In genomic region chr1:175997076-175997651, GRCm38 (mm10) we compare ENCODE assay signal across 18 mouse cellular contexts. TPM values are rescaled to one million over a fixed set of nuclear protein-coding genes. Genes with fewer than 3 reads are reported as not detected.
DNase-seq lines count a peak whose midpoint lies in the region; ATAC-seq and TF ChIP-seq lines count a peak whose summit lies in the region.
"Had no signal": no experiment of that assay in that cellular context is flagged by ENCODE, and none has a peak within 500 bp of the region (broad histone marks: within the 10 kb centered on the region; RNA-seq: fewer than 3 reads in every experiment).

No protein-coding gene starts in this region.

- H3K27ac ChIP-seq in heart, embryonic 10.5 days = no peak overlapping the region
- no peak overlapping the region for H3K27ac ChIP-seq in heart, adult 2 months
- H3K27ac ChIP-seq in hindbrain, embryonic 12.5 days = peak overlapping the region; percentile 14
- H3K27ac ChIP-seq in hindbrain, embryonic 16.5 days (ENCODE audit: low read depth, low read length) = no peak overlapping the region
- H3K27ac ChIP-seq in neural tube, embryonic 14.5 days (ENCODE audit: low read depth, low read length) = no peak overlapping the region
- H3K27ac ChIP-seq: heart, embryonic 13.5 days; kidney, embryonic 15.5 days; layer of hippocampus, adult 2 months; liver, embryonic 13.5 days had no signal

- TF ChIP-seq POLR2A in heart, adult 2 months (IDR thresholded peaks at IDR 0.05; ENCODE audit: insufficient read depth, low read depth, low read length) = no peak

- no peaks in the 10 kb centered on the region; the same call in 1 of the 2 replicates for H3K4me1 ChIP-seq in heart, embryonic 10.5 days
- no peaks in the 10 kb centered on the region for H3K4me1 ChIP-seq in heart, adult 2 months (ENCODE audit: control insufficient read depth, insufficient read depth, low read length)
- peaks cover 5% of the 10 kb centered on the region for H3K4me1 ChIP-seq in hindbrain, embryonic 12.5 days
- peaks cover 7% of the 10 kb centered on the region for H3K4me1 ChIP-seq in hindbrain, embryonic 16.5 days (ENCODE audit: control insufficient read depth, insufficient read depth, low read depth, low read length)
- H3K4me1 ChIP-seq in neural tube, embryonic 14.5 days (ENCODE audit: control insufficient read depth, insufficient read depth, low read length) = 0 out of 2 replicates have a peak, but pooled peaks cover 3% of the 10 kb centered on the region
- H3K4me1 ChIP-seq: heart, embryonic 13.5 days; kidney, embryonic 15.5 days; liver, embryonic 13.5 days had no signal

- no peak overlapping the region for H3K9ac ChIP-seq in heart, adult 2 months (ENCODE audit: low read depth, low read length)
- H3K9ac ChIP-seq in hindbrain, embryonic 12.5 days = no peak overlapping the region
- no peak overlapping the region for H3K9ac ChIP-seq in hindbrain, embryonic 16.5 days (ENCODE audit: low read depth, low read length)
- H3K9ac ChIP-seq in neural tube, embryonic 14.5 days (replicated peaks; ENCODE audit: low read depth, low read length) = no peak overlapping the region
- H3K9ac ChIP-seq: heart, embryonic 13.5 days; kidney, embryonic 15.5 days; liver, embryonic 13.5 days had no signal

- no peak overlapping the region for H3K4me3 ChIP-seq in heart, embryonic 10.5 days
- H3K4me3 ChIP-seq in heart, adult 2 months = no peak overlapping the region
- H3K4me3 ChIP-seq in hindbrain, embryonic 12.5 days = no peak overlapping the region
- no peak overlapping the region for H3K4me3 ChIP-seq in hindbrain, embryonic 16.5 days (ENCODE audit: low read length)
- H3K4me3 ChIP-seq in neural tube, embryonic 14.5 days (ENCODE audit: low read depth, low read length) = no peak overlapping the region
- H3K4me3 ChIP-seq: heart, embryonic 13.5 days; kidney, embryonic 15.5 days; layer of hippocampus, adult 2 months; liver, embryonic 13.5 days had no signal

- WGBS in heart, embryonic 10.5 days = 73% methylated on average over 7 of the region's 7 CpGs
- 66% methylated on average over 7 of the region's 7 CpGs for WGBS in heart, adult 2 months
- 43% methylated on average over 7 of the region's 7 CpGs for WGBS in hindbrain, embryonic 12.5 days
- WGBS in hindbrain, embryonic 16.5 days = 29% methylated on average over 7 of the region's 7 CpGs
- 58% methylated on average over 7 of the region's 7 CpGs for WGBS in neural tube, embryonic 14.5 days

- no peak for TF ChIP-seq EP300 in heart, adult 2 months (IDR thresholded peaks at IDR 0.05; ENCODE audit: insufficient read depth, low read depth, low read length)

- no peaks in the 10 kb centered on the region for H3K79me2 ChIP-seq in heart, adult 2 months (replicated peaks; ENCODE audit: control insufficient read depth, insufficient read depth, low read length)

- no peaks in the 10 kb centered on the region for H3K9me3 ChIP-seq in heart, embryonic 10.5 days
- no peaks in the 10 kb centered on the region for H3K9me3 ChIP-seq in hindbrain, embryonic 12.5 days (replicated peaks)
- no peaks in the 10 kb centered on the region for H3K9me3 ChIP-seq in hindbrain, embryonic 16.5 days (ENCODE audit: control insufficient read depth, low read length)
- no peaks in the 10 kb centered on the region for H3K9me3 ChIP-seq in neural tube, embryonic 14.5 days (ENCODE audit: control insufficient read depth, low read length)
- H3K9me3 ChIP-seq: heart, embryonic 13.5 days; kidney, embryonic 15.5 days; liver, embryonic 13.5 days had no signal

- no peak overlapping the region for H3K4me2 ChIP-seq in hindbrain, embryonic 12.5 days (replicated peaks)
- no peak overlapping the region for H3K4me2 ChIP-seq in hindbrain, embryonic 16.5 days (ENCODE audit: low read length)
- no peak overlapping the region for H3K4me2 ChIP-seq in neural tube, embryonic 14.5 days (ENCODE audit: low read depth, low read length)
- H3K4me2 ChIP-seq: heart, embryonic 13.5 days; kidney, embryonic 15.5 days; liver, embryonic 13.5 days had no signal

- ATAC-seq in hindbrain, embryonic 12.5 days (ENCODE audit: low FRiP score) = peak; percentile 63
- ATAC-seq in hindbrain, embryonic 16.5 days = peak; percentile 67
- ATAC-seq in neural tube, embryonic 14.5 days (ENCODE audit: low read depth) = peak; percentile 45; the same call in 1 of the 2 replicates
- ATAC-seq: intestine, embryonic 16.5 days had no signal

- DNase-seq in heart, embryonic 10.5 days (ENCODE audit: low spot score) = peak; percentile 58
- DNase-seq in heart, adult 2 months = no peak
- DNase-seq in liver = no peak
- DNase-seq in spleen, adult 12 weeks (ENCODE audit: low spot score) = no peak
- DNase-seq: gastrocnemius, postnatal 25 days; heart, postnatal 36 days; liver, embryonic 13.5 days; right cerebral cortex, postnatal 25 days; thymus, postnatal 4 days had no signal

- intact Hi-C loops in heart, adult 2 months (cut with DNase I) = no loop called here

- H3K27me3 ChIP-seq in heart, embryonic 10.5 days (ENCODE audit: insufficient read depth, poor library complexity, severe bottlenecking) = no peaks in the 10 kb centered on the region
- H3K27me3 ChIP-seq in heart, adult 2 months (ENCODE audit: control insufficient read depth, insufficient read depth, low read length) = no peaks in the 10 kb centered on the region
- H3K27me3 ChIP-seq in hindbrain, embryonic 12.5 days = no peaks in the 10 kb centered on the region
- H3K27me3 ChIP-seq in hindbrain, embryonic 16.5 days (replicated peaks; ENCODE audit: control insufficient read depth, insufficient read depth, low read length) = no peaks in the 10 kb centered on the region
- H3K27me3 ChIP-seq in neural tube, embryonic 14.5 days (ENCODE audit: control insufficient read depth, insufficient read depth, low read length) = no peaks in the 10 kb centered on the region
- H3K27me3 ChIP-seq: heart, embryonic 13.5 days; kidney, embryonic 15.5 days; liver, embryonic 13.5 days had no signal

- no peak for TF ChIP-seq CTCF in heart, adult 2 months (IDR thresholded peaks at IDR 0.05)

- H3K36me3 ChIP-seq in heart, embryonic 10.5 days = no peaks in the 10 kb centered on the region
- H3K36me3 ChIP-seq in heart, adult 2 months (ENCODE audit: control insufficient read depth, insufficient read depth, low read length) = no peaks in the 10 kb centered on the region
- no peaks in the 10 kb centered on the region for H3K36me3 ChIP-seq in hindbrain, embryonic 12.5 days
- no peaks in the 10 kb centered on the region for H3K36me3 ChIP-seq in hindbrain, embryonic 16.5 days (ENCODE audit: control insufficient read depth, insufficient read depth, low read length)
- H3K36me3 ChIP-seq in neural tube, embryonic 14.5 days (ENCODE audit: control insufficient read depth, insufficient read depth, low read length) = no peaks in the 10 kb centered on the region
- H3K36me3 ChIP-seq: G1E; heart, embryonic 13.5 days; kidney, embryonic 15.5 days; liver, embryonic 13.5 days had no signal

RNA-seq across cellular contexts. Expression of gene Rbm8a2, which starts 18.2 kb away (rescaled TPM):
- 0.34 and 0.72 TPM in 2 replicates for polyA plus RNA-seq in heart, embryonic 10.5 days (2016; fragmentation: Nextera tagmentation; extraction: Ambion mirVana)
- total RNA-seq in heart, adult 2 months (2021) = not detected
- not detected in 2 replicates for polyA plus RNA-seq in heart, adult 2 months (2012; rRNA removed)
- 0.74 and 1.6 TPM in 2 replicates for polyA plus RNA-seq in hindbrain, embryonic 12.5 days (2016; fragmentation: Nextera tagmentation; extraction: Ambion mirVana)
- polyA plus RNA-seq in hindbrain, embryonic 16.5 days (2015; fragmentation: Nextera tagmentation; extraction: Ambion mirVana) = 0.66 and 1.3 TPM in 2 replicates
- polyA plus RNA-seq in neural tube, embryonic 14.5 days (2014; fragmentation: Nextera tagmentation; extraction: Ambion mirVana) = 0.40 and 0.76 TPM in 2 replicates
- total RNA-seq: gastrocnemius, postnatal 25 days; heart, postnatal 36 days; layer of hippocampus, adult 2 months; left cerebral cortex, adult 18-20 months had no signal
